12 mouse cellular contexts compared by ENCODE assay signal in genomic region chr4:106622712-106623111, GRCm38 (mm10). TPM values are rescaled to one million over a fixed set of nuclear protein-coding genes. Genes with fewer than 3 reads are reported as not detected.
DNase-seq lines count a peak whose midpoint lies in the region; ATAC-seq and TF ChIP-seq lines count a peak whose summit lies in the region.
"Had no signal": no experiment of that assay in that cellular context is flagged by ENCODE, and none has a peak within 500 bp of the region (broad histone marks: within the 10 kb centered on the region; RNA-seq: fewer than 3 reads in every experiment).

No protein-coding gene starts in this region.

- 0 out of 2 replicates have a peak overlapping the region, but pooled peaks have one; percentile 15 for H3K4me3 ChIP-seq in kidney, postnatal 0 days (replicated peaks; ENCODE audit: low read depth, low read length)

- no peaks in the 10 kb centered on the region for H3K9me3 ChIP-seq in kidney, postnatal 0 days (replicated peaks; ENCODE audit: low read length)

- H3K36me3 ChIP-seq in kidney, postnatal 0 days (ENCODE audit: insufficient read depth, low read length), result no peaks in the 10 kb centered on the region

- no peak for TF ChIP-seq CTCF in kidney, postnatal 0 days (IDR thresholded peaks at IDR 0.05; ENCODE audit: low read depth)

- H3K4me1 ChIP-seq in kidney, postnatal 0 days (replicated peaks; ENCODE audit: insufficient read depth, low read length), result 0 out of 2 replicates have a peak, but pooled peaks cover 5% of the 10 kb centered on the region

- H3K9ac ChIP-seq in kidney, postnatal 0 days (ENCODE audit: low read depth, low read length), result no peak overlapping the region

- H3K27ac ChIP-seq in kidney, postnatal 0 days, result no peak overlapping the region

- WGBS in kidney, postnatal 0 days, result 25% methylated on average over 25 of the region's 28 CpGs

- peaks cover 16% of the 10 kb centered on the region for H3K27me3 ChIP-seq in kidney, postnatal 0 days (ENCODE audit: insufficient read depth, low read length)

- peak overlapping the region; percentile 43 for H3K4me2 ChIP-seq in kidney, postnatal 0 days (ENCODE audit: low read length)

- DNase-seq in cerebellum, postnatal 14 days, result peak; percentile 57 to 61
- DNase-seq in cerebellum, postnatal 36 days, result no peak
- DNase-seq in kidney, postnatal 0 days (ENCODE audit: low spot score), result no peak
- DNase-seq in kidney, postnatal 14 days, result no peak
- DNase-seq in right cerebral cortex, postnatal 10 days (ENCODE audit: low spot score in 2 of 2), result peak; percentile 26
- DNase-seq in right cerebral cortex, postnatal 36 days (ENCODE audit: low spot score in 2 of 2), result no peak
- no peak for DNase-seq in adrenal gland, postnatal 25 days
- no peak for DNase-seq in adrenal gland, postnatal 14 days
- DNase-seq: cerebellum, postnatal 25 days had no signal

- no peak for ATAC-seq in kidney, postnatal 0 days (replicated peaks; ENCODE audit: low FRiP score, low read depth)
- ATAC-seq: activated CD4-positive, CD25-positive, alpha-beta regulatory T cell, adult 4 months had no signal

RNA-seq across cellular contexts. Expression of gene Ttc22, which starts 0.5 kb away (rescaled TPM):
- 5.0 and 5.9 TPM in 2 replicates for polyA plus RNA-seq in kidney, postnatal 0 days (2015; fragmentation: Nextera tagmentation; extraction: Ambion mirVana)
- not detected in 2 replicates for total RNA-seq in adrenal gland, postnatal 25 days (2021)
- total RNA-seq in adrenal gland, postnatal 14 days (2021), result not detected in 2 replicates
- polyA plus RNA-seq: activated CD4-positive, CD25-positive, alpha-beta regulatory T cell, adult 4 months had no signal

RNA-seq across cellular contexts. Expression of gene Lexm, which starts 5.7 kb away (rescaled TPM):
- polyA plus RNA-seq in kidney, postnatal 0 days (2015; fragmentation: Nextera tagmentation; extraction: Ambion mirVana), result not detected in 2 replicates
- not detected in 2 replicates for total RNA-seq in adrenal gland, postnatal 25 days (2021)
- not detected in 2 replicates for total RNA-seq in adrenal gland, postnatal 14 days (2021)
- total RNA-seq: gastrocnemius, adult 18-20 months; left cerebral cortex, adult 8-10 months had no signal
- polyA plus RNA-seq: activated CD4-positive, CD25-positive, alpha-beta regulatory T cell, adult 4 months had no signal

RNA-seq across cellular contexts. Expression of gene Pars2, which starts 28.2 kb away (rescaled TPM):
- polyA plus RNA-seq in kidney, postnatal 0 days (2015; fragmentation: Nextera tagmentation; extraction: Ambion mirVana), result 11.8 and 12.8 TPM in 2 replicates
- total RNA-seq in adrenal gland, postnatal 25 days (2021), result 5.6 and 7.5 TPM in 2 replicates
- total RNA-seq in adrenal gland, postnatal 14 days (2021), result 6.3 and 8.6 TPM in 2 replicates

RNA-seq across cellular contexts. Expression of gene Ttc4, which starts 56.0 kb away (rescaled TPM):
- 63.7 and 64.0 TPM in 2 replicates for polyA plus RNA-seq in kidney, postnatal 0 days (2015; fragmentation: Nextera tagmentation; extraction: Ambion mirVana)
- total RNA-seq in adrenal gland, postnatal 25 days (2021), result 32.6 and 35.1 TPM in 2 replicates
- total RNA-seq in adrenal gland, postnatal 14 days (2021), result 26.0 and 30.3 TPM in 2 replicates

Comparison
In these comparisons a context has a peak if more than half of its experiments do, and no peak if none do; other contexts are left out.
1. DNase-seq: peak in cerebellum, postnatal 14 days (2 of 2) and right cerebral cortex, postnatal 10 days (2 of 2); none in cerebellum, postnatal 36 days (0 of 2), kidney, postnatal 0 days (single experiment), kidney, postnatal 14 days (single experiment), right cerebral cortex, postnatal 36 days (0 of 2), adrenal gland, postnatal 25 days (single experiment) and adrenal gland, postnatal 14 days (single experiment).